Mouse (Mus musculus): ENCODE results near the gene Hdac9. TPM values are rescaled to one million over a fixed set of nuclear protein-coding genes. Genes with fewer than 3 reads are reported as not detected.
A peak's percentile ranks its signal among the peaks of the same experiment; 100 is the strongest.

Gene Hdac9
- polyA plus RNA-seq, 1 experiment from 2014 or later, result 10.9 TPM

GRCm38 (mm10) chr12:34888694-34889093 is 28.2 kb downstream of the Hdac9 start:
- DNase-seq (ENCODE audit: low spot score) (no peak), ATAC-seq (ENCODE audit: insufficient read depth, low FRiP score, low TSS enrichment) (no peak)
- Histone ChIP-seq H3K4me2 (ENCODE audit: low read depth) (no peak overlapping the region), H3K4me1 (ENCODE audit: control insufficient read depth, insufficient read depth, low read length) (no peaks in the 10 kb centered on the region), H3K9ac (ENCODE audit: low read length) (no peak overlapping the region), H3K36me3 (ENCODE audit: control insufficient read depth, insufficient read depth, low read length) (no peaks in the 10 kb centered on the region), H3K27ac (ENCODE audit: low read depth, low read length) (no peak overlapping the region), H3K4me3 (ENCODE audit: low read depth, low read length) (no peak overlapping the region), H3K27me3 (ENCODE audit: control insufficient read depth, insufficient read depth, low read length) (no peaks in the 10 kb centered on the region), H3K9me3 (ENCODE audit: control insufficient read depth, low read length) (no peaks in the 10 kb centered on the region)
- 92% methylated on average over 4 of the region's 4 CpGs for whole genome bisulfite sequencing

GRCm38 (mm10) chr12:34874926-34875325 is 42.0 kb downstream of the Hdac9 start:
- H3K4me3 ChIP-seq (ENCODE audit: low read depth, low read length), result no peak overlapping the region
- H3K4me2 ChIP-seq (ENCODE audit: low read depth), result no peak overlapping the region
- DNase-seq (ENCODE audit: low spot score) (no peak), ATAC-seq (ENCODE audit: insufficient read depth, low FRiP score, low TSS enrichment) (no peak)
- WGBS, result 78% methylated on average over 2 of the region's 2 CpGs
- no peaks in the 10 kb centered on the region for H3K9me3 ChIP-seq (ENCODE audit: control insufficient read depth, low read length)
- no peak overlapping the region for H3K27ac ChIP-seq (ENCODE audit: low read depth, low read length)
- H3K4me1 ChIP-seq (ENCODE audit: control insufficient read depth, insufficient read depth, low read length), result no peaks in the 10 kb centered on the region
- H3K27me3 ChIP-seq (ENCODE audit: control insufficient read depth, insufficient read depth, low read length), result no peaks in the 10 kb centered on the region
- H3K9ac ChIP-seq (ENCODE audit: low read length), result no peak overlapping the region
- no peaks in the 10 kb centered on the region for H3K36me3 ChIP-seq (ENCODE audit: control insufficient read depth, insufficient read depth, low read length)

- Histone ChIP-seq H3K27me3 (ENCODE audit: control insufficient read depth, insufficient read depth, low read length) (no peaks in the 10 kb centered on the region), H3K4me3 (ENCODE audit: low read depth, low read length) (no peak overlapping the region), H3K9me3 (ENCODE audit: control insufficient read depth, low read length) (no peaks in the 10 kb centered on the region), H3K4me1 (ENCODE audit: control insufficient read depth, insufficient read depth, low read length) (no peaks in the 10 kb centered on the region), H3K36me3 (ENCODE audit: control insufficient read depth, insufficient read depth, low read length) (no peaks in the 10 kb centered on the region), H3K27ac (ENCODE audit: low read depth, low read length) (no peak overlapping the region), H3K9ac (ENCODE audit: low read length) (no peak overlapping the region), H3K4me2 (ENCODE audit: low read depth) (no peak overlapping the region)
- ATAC-seq (ENCODE audit: insufficient read depth, low FRiP score, low TSS enrichment) (no peak), DNase-seq (ENCODE audit: low spot score) (no peak)
- 65% methylated on average over 7 of the region's 7 CpGs for WGBS
These were observed 45.9 kb downstream of the Hdac9 start for GRCm38 (mm10) chr12:34871028-34871427.

- DNase-seq (ENCODE audit: low spot score) (peak; percentile 18), ATAC-seq (ENCODE audit: insufficient read depth, low FRiP score, low TSS enrichment) (0 out of 2 replicates have a peak, but pooled peaks have one; percentile 13)
- no peak overlapping the region for H3K4me3 ChIP-seq (ENCODE audit: low read depth, low read length)
- H3K27me3 ChIP-seq (ENCODE audit: control insufficient read depth, insufficient read depth, low read length), result no peaks in the 10 kb centered on the region
- no peak overlapping the region for H3K9ac ChIP-seq (ENCODE audit: low read length)
- no peak overlapping the region for H3K4me2 ChIP-seq (ENCODE audit: low read depth)
- H3K27ac ChIP-seq (ENCODE audit: low read depth, low read length), result no peak overlapping the region
- no peaks in the 10 kb centered on the region for H3K4me1 ChIP-seq (ENCODE audit: control insufficient read depth, insufficient read depth, low read length)
- no peaks in the 10 kb centered on the region for H3K36me3 ChIP-seq (ENCODE audit: control insufficient read depth, insufficient read depth, low read length)
- 68% methylated on average over 4 of the region's 4 CpGs for WGBS
- no peaks in the 10 kb centered on the region for H3K9me3 ChIP-seq (ENCODE audit: control insufficient read depth, low read length)
These were observed 75.7 kb downstream of the Hdac9 start for GRCm38 (mm10) chr12:34841196-34841595.

- no peak overlapping the region for H3K4me3 ChIP-seq (ENCODE audit: low read depth, low read length)
- H3K4me1 ChIP-seq (ENCODE audit: control insufficient read depth, insufficient read depth, low read length), result no peaks in the 10 kb centered on the region
- H3K4me2 ChIP-seq (ENCODE audit: low read depth), result no peak overlapping the region
- no peak overlapping the region for H3K27ac ChIP-seq (ENCODE audit: low read depth, low read length)
- H3K36me3 ChIP-seq (ENCODE audit: control insufficient read depth, insufficient read depth, low read length), result no peaks in the 10 kb centered on the region
- H3K9me3 ChIP-seq (ENCODE audit: control insufficient read depth, low read length), result no peaks in the 10 kb centered on the region
- H3K27me3 ChIP-seq (ENCODE audit: control insufficient read depth, insufficient read depth, low read length), result no peaks in the 10 kb centered on the region
- no peak overlapping the region for H3K9ac ChIP-seq (ENCODE audit: low read length)
- WGBS, result 33% methylated on average over 5 of the region's 5 CpGs
- ATAC-seq (ENCODE audit: insufficient read depth, low FRiP score, low TSS enrichment), result no peak
- no peak for DNase-seq (ENCODE audit: low spot score)
These were observed 79.6 kb downstream of the Hdac9 start for GRCm38 (mm10) chr12:34837318-34837717.

GRCm38 (mm10) chr12:34836864-34837263 is 80.0 kb downstream of the Hdac9 start:
- no peak overlapping the region for H3K4me2 ChIP-seq (ENCODE audit: low read depth)
- no peak overlapping the region for H3K27ac ChIP-seq (ENCODE audit: low read depth, low read length)
- no peak for ATAC-seq (ENCODE audit: insufficient read depth, low FRiP score, low TSS enrichment)
- no peaks in the 10 kb centered on the region for H3K36me3 ChIP-seq (ENCODE audit: control insufficient read depth, insufficient read depth, low read length)
- DNase-seq (ENCODE audit: low spot score), result peak; percentile 10
- no peak overlapping the region for H3K4me3 ChIP-seq (ENCODE audit: low read depth, low read length)
- H3K27me3 ChIP-seq (ENCODE audit: control insufficient read depth, insufficient read depth, low read length), result no peaks in the 10 kb centered on the region
- H3K9ac ChIP-seq (ENCODE audit: low read length), result no peak overlapping the region
- no peaks in the 10 kb centered on the region for H3K4me1 ChIP-seq (ENCODE audit: control insufficient read depth, insufficient read depth, low read length)
- no peaks in the 10 kb centered on the region for H3K9me3 ChIP-seq (ENCODE audit: control insufficient read depth, low read length)
- 44% methylated on average over 1 of the region's 1 CpGs for WGBS

- H3K9ac ChIP-seq (ENCODE audit: low read length), result no peak overlapping the region
- 89% methylated on average over 1 of the region's 1 CpGs for whole genome bisulfite sequencing
- H3K4me1 ChIP-seq (ENCODE audit: control insufficient read depth, insufficient read depth, low read length), result no peaks in the 10 kb centered on the region
- no peak for DNase-seq (ENCODE audit: low spot score)
- no peaks in the 10 kb centered on the region for H3K36me3 ChIP-seq (ENCODE audit: control insufficient read depth, insufficient read depth, low read length)
- no peak overlapping the region for H3K4me3 ChIP-seq (ENCODE audit: low read depth, low read length)
- no peak overlapping the region for H3K4me2 ChIP-seq (ENCODE audit: low read depth)
- H3K9me3 ChIP-seq (ENCODE audit: control insufficient read depth, low read length), result no peaks in the 10 kb centered on the region
- no peak for ATAC-seq (ENCODE audit: insufficient read depth, low FRiP score, low TSS enrichment)
- no peak overlapping the region for H3K27ac ChIP-seq (ENCODE audit: low read depth, low read length)
- no peaks in the 10 kb centered on the region for H3K27me3 ChIP-seq (ENCODE audit: control insufficient read depth, insufficient read depth, low read length)
These were observed 80.8 kb downstream of the Hdac9 start for GRCm38 (mm10) chr12:34836085-34836484.

- Histone ChIP-seq H3K4me3 (ENCODE audit: low read depth, low read length) (no peak overlapping the region), H3K4me2 (ENCODE audit: low read depth) (no peak overlapping the region), H3K27ac (ENCODE audit: low read depth, low read length) (no peak overlapping the region), H3K36me3 (ENCODE audit: control insufficient read depth, insufficient read depth, low read length) (no peaks in the 10 kb centered on the region), H3K9me3 (ENCODE audit: control insufficient read depth, low read length) (no peaks in the 10 kb centered on the region), H3K27me3 (ENCODE audit: control insufficient read depth, insufficient read depth, low read length) (no peaks in the 10 kb centered on the region), H3K9ac (ENCODE audit: low read length) (no peak overlapping the region), H3K4me1 (ENCODE audit: control insufficient read depth, insufficient read depth, low read length) (no peaks in the 10 kb centered on the region)
- DNase-seq (ENCODE audit: low spot score) (no peak), ATAC-seq (ENCODE audit: insufficient read depth, low FRiP score, low TSS enrichment) (no peak)
- 88% methylated on average over 3 of the region's 3 CpGs for WGBS
These were observed 81.4 kb downstream of the Hdac9 start for GRCm38 (mm10) chr12:34835493-34835892.

- no peak for ATAC-seq (ENCODE audit: insufficient read depth, low FRiP score, low TSS enrichment)
- 83% methylated on average over 3 of the region's 3 CpGs for WGBS
- Histone ChIP-seq H3K4me2 (ENCODE audit: low read depth) (no peak overlapping the region), H3K9me3 (ENCODE audit: control insufficient read depth, low read length) (no peaks in the 10 kb centered on the region), H3K36me3 (ENCODE audit: control insufficient read depth, insufficient read depth, low read length) (no peaks in the 10 kb centered on the region), H3K4me1 (ENCODE audit: control insufficient read depth, insufficient read depth, low read length) (no peaks in the 10 kb centered on the region), H3K27me3 (ENCODE audit: control insufficient read depth, insufficient read depth, low read length) (no peaks in the 10 kb centered on the region), H3K27ac (ENCODE audit: low read depth, low read length) (no peak overlapping the region), H3K4me3 (ENCODE audit: low read depth, low read length) (no peak overlapping the region), H3K9ac (ENCODE audit: low read length) (no peak overlapping the region)
- no peak for DNase-seq (ENCODE audit: low spot score)
These were observed 88.2 kb downstream of the Hdac9 start for GRCm38 (mm10) chr12:34828684-34829083.

Data from neural tube, embryonic 11.5 days (tissue).